Mouse (Mus musculus) ES-E14 (cell line): ENCODE results near the gene Pde7b.

Source experiments
- CHD2 ChIP-seq: IDR thresholded peaks from 2 replicates; pipeline ENCODE4 v1.6.1; 2014; ENCODE audit warnings: mild to moderate bottlenecking, low read depth, low read length, inconsistent platforms
- HCFC1 ChIP-seq: IDR thresholded peaks from 2 replicates; pipeline ENCODE4 v1.6.1; 2012; ENCODE audit warnings: low read length, inconsistent platforms, borderline replicate concordance; ENCODE audit not compliant: insufficient read depth
- MAFK ChIP-seq: IDR thresholded peaks from 2 replicates; pipeline ENCODE4 v1.6.1; 2014; ENCODE audit warnings: mild to moderate bottlenecking, low read depth, low read length, inconsistent platforms; ENCODE audit not compliant: insufficient read depth
- ZC3H11A ChIP-seq: IDR thresholded peaks from 2 replicates; pipeline ENCODE4 v1.6.1; 2012; ENCODE audit warnings: low read depth, mild to moderate bottlenecking, inconsistent platforms, low read length, borderline replicate concordance
- ZNF384 ChIP-seq: IDR thresholded peaks from 2 replicates; pipeline ENCODE4 v1.6.1; 2012; ENCODE audit warnings: low read depth, low read length, inconsistent platforms

GRCm38 (mm10) chr10:20684151-20684550 is 40.7 kb downstream of the Pde7b start:
- TF ChIP-seq HCFC1 (no peak), ZNF384 (no peak), ZC3H11A (no peak), CHD2 (no peak), MAFK (no peak)
